Mouse (Mus musculus) forebrain, embryonic 12.5 days (tissue): Measurements from ENCODE around the gene Dnah2. TPM values are rescaled to one million over a fixed set of nuclear protein-coding genes. Genes with fewer than 3 reads are reported as not detected.

Experiments
- ATAC-seq: fragments of 200-750 bp; cut with Nextera tagmentation; 2 replicates; pipeline ENCODE4 v1.8.0; 2017; ENCODE audit warnings: moderate TSS enrichment; ENCODE audit not compliant: low FRiP score
- H3K27ac ChIP-seq: fragments of 300-500 bp; sonication (generic); 2 replicates; pipeline ENCODE4 v1.5.1; 2016; ENCODE audit warnings: mild to moderate bottlenecking
- H3K27me3 ChIP-seq: fragments of 300-500 bp; sonication (generic); 2 replicates; pipeline ENCODE4 v1.6.1; 2016; ENCODE audit warnings: mild to moderate bottlenecking
- H3K36me3 ChIP-seq: fragments of 300-500 bp; sonication (generic); replicated peaks from 2 replicates; pipeline ENCODE4 v1.6.1; 2016; ENCODE audit warnings: mild to moderate bottlenecking
- H3K4me1 ChIP-seq: fragments of 300-500 bp; sonication (generic); 2 replicates; pipeline ENCODE4 v1.6.1; 2016
- H3K4me2 ChIP-seq: fragments of 300-500 bp; sonication (generic); 2 replicates; pipeline ENCODE4 v1.6.1; 2016; ENCODE audit warnings: mild to moderate bottlenecking, moderate library complexity
- H3K4me3 ChIP-seq: fragments of 300-500 bp; sonication (generic); replicated peaks from 2 replicates; pipeline ENCODE4 v1.5.1; 2016; ENCODE audit warnings: mild to moderate bottlenecking
- H3K9ac ChIP-seq: fragments of 300-500 bp; sonication (generic); 2 replicates; pipeline ENCODE4 v1.6.1; 2016; ENCODE audit warnings: mild to moderate bottlenecking
- H3K9me3 ChIP-seq: fragments of 300-500 bp; sonication (generic); 2 replicates; pipeline ENCODE4 v1.6.1; 2016
- WGBS: fragments of 180-500 bp; shearing (Covaris S2); methylation state at CpG from one replicate; pipeline ENCODE4 v1.1.7; 2016; 5-methylcytosine and 5-hydroxymethylcytosine counted together
- polyA plus RNA-seq: library from polyadenylated mRNA; unstranded; fragments of >200 nt; fragmentation: Nextera tagmentation; extraction: Ambion mirVana; gene quantifications from 2 replicates; pipeline ENCODE4 v1.2.1, GENCODE M21; 2016

Dnah2 gene
- polyA plus RNA-seq, 1 experiment from 2014 or later = 2.1 TPM

DNA sequence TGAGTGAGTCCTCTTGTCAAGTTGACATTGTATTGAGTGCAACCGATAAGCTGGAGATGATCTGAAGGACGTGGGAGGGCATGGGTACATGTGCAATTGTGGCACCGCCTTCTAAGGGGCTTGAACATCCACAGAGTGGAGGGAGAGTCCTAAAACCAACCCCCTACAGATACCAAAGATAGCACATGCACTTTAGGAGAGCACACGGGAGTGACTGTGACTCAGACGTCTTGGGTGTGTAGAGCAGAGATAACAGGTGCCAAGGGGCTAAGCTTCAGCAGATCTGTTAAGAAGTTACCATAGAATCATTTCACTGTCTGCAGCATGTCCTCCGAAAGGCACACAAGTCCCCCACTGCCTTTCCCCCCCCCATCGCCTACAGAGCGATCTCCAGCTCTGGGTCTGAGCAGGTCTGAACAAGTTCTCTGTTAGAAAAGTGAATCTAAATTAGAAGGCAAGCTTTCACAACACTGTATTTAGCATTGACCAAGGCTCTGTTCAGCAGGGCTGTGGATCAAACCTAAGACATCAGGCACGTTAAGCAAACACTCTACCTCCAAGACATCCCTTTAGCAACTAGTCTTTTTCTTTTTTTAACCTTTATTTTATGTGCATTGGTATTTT lies 27.3 kb downstream of the Dnah2 start:
- Histone ChIP-seq H3K4me2 (no peak overlapping the region), H3K9ac (no peak overlapping the region), H3K27ac (no peak overlapping the region), H3K4me1 (peaks cover 8% of the 10 kb centered on the region), H3K4me3 (no peak overlapping the region), H3K36me3 (no peaks in the 10 kb centered on the region), H3K9me3 (no peaks in the 10 kb centered on the region), H3K27me3 (no peaks in the 10 kb centered on the region)
- WGBS = 88% methylated on average over 9 of the region's 9 CpGs
- no peak for ATAC-seq

DNA sequence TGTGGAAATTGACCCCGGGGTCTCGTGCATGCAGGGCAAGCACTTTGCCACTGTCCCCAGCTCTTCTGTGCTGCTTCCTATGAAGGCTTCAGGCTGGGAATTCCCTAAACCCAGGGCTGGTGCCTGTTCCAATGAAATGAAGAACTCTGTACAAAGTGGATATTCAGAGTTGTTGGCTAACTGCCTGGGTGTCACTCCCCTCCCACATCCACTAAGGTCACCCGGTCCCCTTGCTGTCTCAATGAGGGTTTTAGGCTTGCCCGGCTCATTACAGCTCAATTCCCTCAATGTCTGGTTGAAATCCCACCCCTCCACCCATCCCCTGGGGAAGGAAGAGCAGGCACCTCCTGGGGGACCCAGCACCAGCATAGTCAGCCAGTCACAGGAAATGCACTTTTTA lies 28.9 kb downstream of the Dnah2 start:
- Histone ChIP-seq H3K9ac (no peak overlapping the region), H3K4me1 (no peaks in the 10 kb centered on the region), H3K27me3 (no peaks in the 10 kb centered on the region; the same call in 1 of the 2 replicates), H3K36me3 (no peaks in the 10 kb centered on the region), H3K9me3 (no peaks in the 10 kb centered on the region), H3K4me3 (no peak overlapping the region), H3K27ac (no peak overlapping the region), H3K4me2 (no peak overlapping the region)
- 93% methylated on average over 4 of the region's 4 CpGs for WGBS
- no peak for ATAC-seq

DNA sequence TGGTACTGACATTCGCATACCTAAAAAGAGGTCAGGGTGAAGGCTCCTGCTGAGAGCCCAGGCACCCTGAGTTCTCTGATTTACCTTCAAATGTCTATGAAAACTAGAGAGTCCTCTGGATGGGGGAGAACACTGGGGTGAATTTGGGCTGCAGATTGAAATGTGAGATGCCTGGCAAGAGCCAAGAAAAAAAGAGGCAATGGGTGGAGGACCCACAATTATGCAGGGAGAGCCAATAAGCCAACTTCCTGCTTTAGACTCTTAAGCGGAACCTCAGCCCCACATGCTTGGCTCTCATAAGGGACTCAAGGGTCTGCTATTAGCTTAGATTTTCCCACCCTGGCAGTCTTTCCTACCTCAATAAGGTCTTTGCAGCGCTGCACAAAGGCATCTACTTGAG lies 32.2 kb downstream of the Dnah2 start:
- Histone ChIP-seq H3K9me3 (no peaks in the 10 kb centered on the region), H3K27me3 (peaks cover 3% of the 10 kb centered on the region; the same call in 1 of the 2 replicates), H3K9ac (no peak overlapping the region), H3K4me2 (no peak overlapping the region), H3K36me3 (no peaks in the 10 kb centered on the region), H3K4me1 (no peaks in the 10 kb centered on the region), H3K27ac (no peak overlapping the region), H3K4me3 (no peak overlapping the region)
- no peak for ATAC-seq
- 85% methylated on average over 3 of the region's 3 CpGs for WGBS

DNA sequence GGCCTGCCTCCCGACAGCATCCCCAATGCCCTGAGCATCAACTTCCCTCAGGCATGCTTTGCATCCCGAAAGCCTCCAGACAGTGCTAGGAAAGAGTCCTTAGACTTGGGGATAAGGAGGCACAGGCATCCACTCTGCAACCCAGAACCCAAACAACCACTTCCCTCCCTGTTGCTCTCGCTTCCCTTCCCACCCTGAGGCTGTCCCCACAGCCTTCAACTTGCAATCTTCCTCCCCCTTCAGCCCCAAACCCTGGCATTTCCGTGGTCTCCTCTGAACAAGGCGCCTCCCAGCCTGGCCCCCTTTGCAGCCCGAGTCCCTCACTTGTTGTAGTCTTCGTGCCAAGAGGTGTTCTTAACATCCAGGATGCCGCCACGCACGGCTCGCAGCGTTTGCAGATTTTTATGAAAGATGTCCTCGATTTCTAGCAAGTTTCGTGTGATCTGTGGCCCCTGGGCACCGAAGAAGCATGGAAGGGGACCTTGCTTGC lies 32.7 kb downstream of the Dnah2 start:
- Histone ChIP-seq H3K9ac (no peak overlapping the region), H3K4me2 (no peak overlapping the region), H3K27me3 (peaks cover 3% of the 10 kb centered on the region; the same call in 1 of the 2 replicates), H3K4me3 (no peak overlapping the region), H3K36me3 (no peaks in the 10 kb centered on the region), H3K9me3 (no peaks in the 10 kb centered on the region), H3K27ac (no peak overlapping the region), H3K4me1 (no peaks in the 10 kb centered on the region)
- 74% methylated on average over 15 of the region's 15 CpGs for WGBS
- no peak for ATAC-seq

DNA sequence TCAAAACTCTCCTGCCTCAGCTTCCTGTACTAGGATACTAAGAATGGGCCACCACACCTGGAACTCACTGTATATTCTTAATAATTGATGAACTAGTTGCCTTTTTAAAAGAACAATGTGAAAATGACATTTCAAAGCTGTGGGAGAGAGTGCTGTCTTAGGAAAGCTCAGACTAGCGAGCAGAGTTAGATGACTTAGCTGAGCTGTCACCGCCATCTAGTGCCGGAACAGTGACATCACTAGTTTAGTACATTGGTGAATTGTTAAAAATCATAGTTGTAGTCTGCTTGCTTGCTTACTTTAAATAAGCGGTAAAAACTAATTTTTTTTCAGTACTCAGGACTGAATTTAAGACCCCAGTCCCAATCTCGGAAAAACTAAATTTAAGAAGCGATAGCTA lies 35.1 kb downstream of the Dnah2 start:
- H3K27ac ChIP-seq = no peak overlapping the region
- no peak overlapping the region for H3K4me3 ChIP-seq
- peaks cover 3% of the 10 kb centered on the region; the same call in 1 of the 2 replicates for H3K27me3 ChIP-seq
- 11% methylated on average over 6 of the region's 6 CpGs for WGBS
- no peaks in the 10 kb centered on the region for H3K4me1 ChIP-seq
- H3K36me3 ChIP-seq = no peaks in the 10 kb centered on the region
- H3K9me3 ChIP-seq = no peaks in the 10 kb centered on the region
- no peak overlapping the region for H3K4me2 ChIP-seq
- no peak overlapping the region for H3K9ac ChIP-seq
- ATAC-seq = 0 out of 2 replicates have a peak, but pooled peaks have one; percentile 36

DNA sequence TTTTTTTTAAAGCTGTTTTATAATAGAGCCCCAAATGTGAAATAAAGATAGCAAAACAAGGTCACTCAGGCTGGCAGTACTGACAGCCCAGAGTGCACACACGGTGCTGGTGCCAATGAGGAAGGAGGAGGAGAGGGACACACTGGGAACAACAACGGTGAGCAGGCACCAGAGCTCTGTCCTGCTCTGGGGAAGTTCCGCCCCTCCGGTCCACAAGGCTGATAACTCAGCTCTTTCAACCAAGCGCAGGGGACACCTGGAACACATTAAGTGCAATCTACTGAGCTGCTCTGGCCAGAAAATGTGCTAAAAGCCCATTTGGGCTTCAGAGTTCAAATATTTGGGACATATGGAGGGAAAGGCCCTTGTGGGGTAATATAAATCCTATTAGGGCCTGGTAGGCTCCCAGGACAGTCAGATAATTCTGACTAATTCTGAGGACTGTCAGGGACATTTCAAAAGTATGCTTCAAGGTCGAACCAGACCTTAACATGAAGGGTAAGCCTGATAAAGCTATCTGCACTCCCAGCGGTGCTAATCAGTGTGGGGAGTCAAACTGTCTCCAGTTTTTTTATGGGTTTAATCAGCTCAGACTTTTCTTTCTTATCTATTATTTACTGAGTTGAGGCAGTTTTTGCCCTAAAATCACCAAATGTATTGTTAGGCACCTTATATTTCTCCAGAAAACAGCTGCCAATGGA lies 38.0 kb downstream of the Dnah2 start:
- H3K9me3 ChIP-seq = no peaks in the 10 kb centered on the region
- no peak overlapping the region for H3K4me3 ChIP-seq
- H3K27ac ChIP-seq = no peak overlapping the region
- no peak for ATAC-seq
- peaks cover 3% of the 10 kb centered on the region; the same call in 1 of the 2 replicates for H3K27me3 ChIP-seq
- WGBS = 65% methylated on average over 7 of the region's 7 CpGs
- no peak overlapping the region for H3K9ac ChIP-seq
- H3K4me2 ChIP-seq = no peak overlapping the region
- no peaks in the 10 kb centered on the region for H3K4me1 ChIP-seq
- H3K36me3 ChIP-seq = no peaks in the 10 kb centered on the region

DNA sequence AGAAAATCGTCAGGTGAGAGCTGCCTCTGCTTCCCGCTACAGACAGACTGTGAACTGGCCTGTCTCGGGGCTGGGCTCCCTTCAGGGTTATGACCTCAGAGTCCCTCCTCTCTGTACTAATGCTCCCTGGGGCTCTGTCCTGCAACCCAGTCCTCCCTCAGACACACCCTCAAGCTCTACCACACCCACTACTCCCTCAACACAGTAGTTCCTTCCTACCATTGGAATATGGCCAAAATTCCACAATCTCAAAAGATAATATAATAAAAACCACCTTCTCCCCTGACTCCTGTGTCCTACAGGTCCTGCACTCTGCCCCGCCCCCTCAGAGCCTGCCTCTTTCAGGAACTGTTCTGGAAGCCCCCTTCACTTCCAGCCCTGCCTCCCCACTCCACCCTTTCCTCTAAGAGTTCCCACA lies 45.0 kb downstream of the Dnah2 start:
- Histone ChIP-seq H3K4me3 (no peak overlapping the region), H3K9ac (no peak overlapping the region), H3K4me1 (no peaks in the 10 kb centered on the region), H3K27me3 (no peaks in the 10 kb centered on the region), H3K9me3 (no peaks in the 10 kb centered on the region), H3K36me3 (no peaks in the 10 kb centered on the region), H3K27ac (no peak overlapping the region), H3K4me2 (no peak overlapping the region)
- ATAC-seq = no peak
- 51% methylated on average over 4 of the region's 4 CpGs for WGBS

DNA sequence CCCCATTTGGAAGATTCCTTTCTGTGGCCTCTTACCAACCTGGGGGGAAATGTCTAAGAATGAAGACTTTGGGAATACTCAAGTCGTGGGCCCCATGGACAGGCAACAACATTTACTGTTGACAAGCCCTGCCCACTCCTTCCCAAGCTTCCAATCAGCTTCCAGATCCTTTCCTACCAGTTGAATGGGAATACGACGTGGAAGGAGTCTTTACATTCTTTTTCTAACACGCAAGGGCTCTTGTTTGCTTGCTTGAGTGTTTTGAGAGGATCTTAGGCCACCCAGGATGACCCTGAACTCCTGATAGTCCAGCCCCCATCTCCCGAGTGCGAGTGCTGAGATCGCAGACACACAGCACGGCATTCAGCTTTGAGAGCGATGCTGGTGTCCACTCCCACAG lies 47.4 kb downstream of the Dnah2 start:
- Histone ChIP-seq H3K36me3 (no peaks in the 10 kb centered on the region), H3K9ac (no peak overlapping the region), H3K27ac (no peak overlapping the region), H3K4me1 (no peaks in the 10 kb centered on the region), H3K4me2 (no peak overlapping the region), H3K9me3 (no peaks in the 10 kb centered on the region), H3K27me3 (no peaks in the 10 kb centered on the region), H3K4me3 (no peak overlapping the region)
- no peak for ATAC-seq
- WGBS = 61% methylated on average over 9 of the region's 9 CpGs

DNA sequence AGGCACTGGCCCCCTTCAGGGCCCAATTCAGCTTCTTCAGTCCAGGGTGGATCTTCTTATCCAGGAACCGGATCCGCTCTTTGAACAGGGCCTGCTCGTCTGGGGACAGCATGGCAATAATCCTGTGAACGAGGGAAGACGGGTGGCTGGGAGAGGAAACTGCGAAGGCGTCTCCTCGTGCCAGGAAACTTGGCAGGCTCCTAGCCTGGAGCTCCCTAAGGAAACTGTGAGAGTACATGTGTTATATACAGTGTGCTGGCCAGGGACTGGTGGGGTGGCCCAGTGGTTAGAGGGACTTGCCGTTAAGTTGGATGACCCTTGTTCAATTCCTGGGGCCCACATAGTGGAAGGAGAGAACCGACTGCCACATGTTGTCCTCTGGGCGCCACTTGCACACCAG lies 49.8 kb downstream of the Dnah2 start:
- no peak for ATAC-seq
- 94% methylated on average over 11 of the region's 11 CpGs for whole genome bisulfite sequencing
- H3K36me3 ChIP-seq = no peaks in the 10 kb centered on the region

DNA sequence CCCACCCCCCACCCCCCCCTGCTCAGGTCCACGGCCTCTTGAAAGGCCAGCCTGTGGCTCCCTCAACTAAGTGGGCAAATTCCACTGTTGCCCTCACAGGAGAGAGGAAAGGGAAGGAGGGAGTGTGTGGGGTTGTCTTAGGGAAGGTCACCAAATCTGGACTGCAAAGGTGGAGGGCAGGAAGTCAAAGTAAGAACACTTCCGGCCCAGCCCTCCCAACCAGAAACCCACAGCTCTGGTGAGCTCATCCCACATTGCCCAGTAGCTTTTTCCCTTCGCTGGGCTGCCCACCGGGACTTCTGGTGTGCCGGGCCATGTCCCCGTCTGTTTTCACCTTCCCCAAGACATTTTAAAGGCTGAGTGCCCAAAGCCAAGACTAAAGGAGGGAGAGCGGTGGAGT lies 57.2 kb downstream of the Dnah2 start:
- Histone ChIP-seq H3K27ac (no peak overlapping the region), H3K36me3 (no peaks in the 10 kb centered on the region), H3K4me3 (no peak overlapping the region), H3K27me3 (no peaks in the 10 kb centered on the region), H3K9me3 (no peaks in the 10 kb centered on the region), H3K4me1 (no peaks in the 10 kb centered on the region), H3K9ac (no peak overlapping the region), H3K4me2 (no peak overlapping the region)
- no peak for ATAC-seq
- WGBS = 87% methylated on average over 7 of the region's 7 CpGs

More for the DNA sequence above, 49.8 kb downstream of the Dnah2 start:
- Histone ChIP-seq H3K4me1 (no peaks in the 10 kb centered on the region), H3K4me3 (no peak overlapping the region), H3K9ac (no peak overlapping the region), H3K9me3 (no peaks in the 10 kb centered on the region), H3K4me2 (no peak overlapping the region), H3K27me3 (no peaks in the 10 kb centered on the region), H3K27ac (no peak overlapping the region)

DNA sequence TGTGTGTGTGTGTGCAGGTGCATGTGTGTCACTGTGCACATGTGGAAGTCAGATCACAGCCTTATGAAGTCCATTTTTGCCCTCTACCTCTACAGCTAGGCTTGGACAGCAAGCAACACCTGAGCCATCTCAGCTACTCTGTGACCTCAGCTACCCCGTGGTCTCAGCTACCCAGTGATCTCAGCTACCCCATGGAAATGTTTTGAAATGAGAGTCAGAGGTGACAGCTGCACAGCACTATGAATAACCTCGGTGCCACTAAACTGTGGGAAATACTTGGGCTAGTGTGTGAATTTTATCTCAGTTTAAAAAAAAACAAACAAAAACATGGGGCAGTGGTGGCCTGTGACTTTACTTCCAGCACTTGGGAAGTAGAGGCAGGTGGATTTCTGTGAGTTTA lies 58.0 kb downstream of the Dnah2 start:
- Histone ChIP-seq H3K9ac (no peak overlapping the region), H3K36me3 (no peaks in the 10 kb centered on the region), H3K9me3 (no peaks in the 10 kb centered on the region), H3K27ac (no peak overlapping the region), H3K4me2 (no peak overlapping the region), H3K4me3 (no peak overlapping the region), H3K27me3 (no peaks in the 10 kb centered on the region), H3K4me1 (no peaks in the 10 kb centered on the region)
- WGBS = 83% methylated on average over 2 of the region's 2 CpGs
- ATAC-seq = no peak

DNA sequence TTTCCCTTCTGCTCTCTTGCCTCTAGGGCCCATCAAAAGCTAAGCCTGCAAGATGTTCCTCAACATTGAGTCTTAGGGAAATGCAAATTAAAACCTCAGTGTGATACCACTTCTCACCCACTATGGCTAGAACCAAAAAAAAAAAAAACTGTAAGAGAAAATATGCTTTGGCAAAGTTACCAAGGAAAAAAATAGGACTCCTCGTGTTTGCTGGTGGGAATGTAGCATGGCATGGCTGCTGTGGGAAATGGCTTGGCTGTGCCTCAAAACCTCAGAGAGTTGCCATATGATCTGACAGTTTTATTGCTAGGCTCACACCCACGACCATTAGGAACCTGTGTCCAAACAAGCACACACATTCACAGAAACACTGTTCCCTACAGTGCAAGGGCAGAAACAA lies 61.4 kb downstream of the Dnah2 start:
- 82% methylated on average over 2 of the region's 2 CpGs for WGBS

DNA sequence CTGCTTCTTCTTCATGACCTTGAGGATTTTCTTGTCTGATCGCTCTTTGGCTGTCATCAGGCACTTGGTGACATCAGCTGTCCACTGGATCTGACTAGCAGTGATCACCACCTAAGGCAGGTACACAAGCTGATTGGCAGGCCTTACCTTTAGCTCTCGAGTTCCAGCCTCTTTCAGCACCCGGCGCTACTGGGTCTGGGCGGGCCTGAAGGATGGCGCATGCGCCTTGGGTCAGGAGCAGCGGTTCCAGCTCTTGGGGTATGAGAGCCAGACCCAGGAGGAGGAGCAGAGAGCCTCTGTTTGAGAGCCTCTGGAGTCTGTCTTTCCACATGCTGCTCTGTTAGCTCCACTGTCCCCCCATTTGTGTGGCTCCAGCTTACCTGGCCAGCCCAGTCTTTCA lies 71.3 kb downstream of the Dnah2 start:
- Histone ChIP-seq H3K9ac (no peak overlapping the region), H3K27me3 (no peaks in the 10 kb centered on the region), H3K4me2 (no peak overlapping the region), H3K9me3 (no peaks in the 10 kb centered on the region), H3K27ac (no peak overlapping the region), H3K4me3 (no peak overlapping the region), H3K36me3 (no peaks in the 10 kb centered on the region), H3K4me1 (no peaks in the 10 kb centered on the region)
- no peak for ATAC-seq
- WGBS = 85% methylated on average over 8 of the region's 8 CpGs

More for the DNA sequence above, 61.4 kb downstream of the Dnah2 start:
- H3K36me3 ChIP-seq = no peaks in the 10 kb centered on the region
- no peak overlapping the region for H3K4me2 ChIP-seq
- H3K9ac ChIP-seq = no peak overlapping the region
- H3K27ac ChIP-seq = no peak overlapping the region
- no peaks in the 10 kb centered on the region for H3K4me1 ChIP-seq
- no peak overlapping the region for H3K4me3 ChIP-seq
- no peaks in the 10 kb centered on the region for H3K9me3 ChIP-seq
- H3K27me3 ChIP-seq = no peaks in the 10 kb centered on the region
- no peak for ATAC-seq
